Mouse (Mus musculus) limb, embryonic 12.5 days (tissue): Measurements from ENCODE around the gene Surf1. TPM values are rescaled to one million over a fixed set of nuclear protein-coding genes. Genes with fewer than 3 reads are reported as not detected.

ENCODE experiments used
- ATAC-seq: fragments of 200-750 bp; cut with Nextera tagmentation; 2 replicates; pipeline ENCODE4 v1.8.0; 2017; ENCODE audit warnings: low read depth, moderate TSS enrichment; ENCODE audit not compliant: insufficient number of reproducible peaks, insufficient read depth, low FRiP score, low TSS enrichment
- H3K27ac ChIP-seq: fragments of 300-500 bp; sonication (generic); 2 replicates; pipeline ENCODE4 v1.5.1; 2016; ENCODE audit warnings: mild to moderate bottlenecking, moderate library complexity
- H3K27me3 ChIP-seq: fragments of 300-500 bp; sonication (generic); 2 replicates; pipeline ENCODE4 v1.6.1; 2016; ENCODE audit warnings: mild to moderate bottlenecking, moderate library complexity
- H3K36me3 ChIP-seq: fragments of 300-500 bp; sonication (generic); 2 replicates; pipeline ENCODE4 v1.6.1; 2016; ENCODE audit warnings: mild to moderate bottlenecking, moderate library complexity
- H3K4me1 ChIP-seq: fragments of 300-500 bp; sonication (generic); replicated peaks from 2 replicates; pipeline ENCODE4 v1.6.1; 2016
- H3K4me2 ChIP-seq: fragments of 300-500 bp; sonication (generic); 2 replicates; pipeline ENCODE4 v1.6.1; 2016; ENCODE audit warnings: mild to moderate bottlenecking, moderate library complexity
- H3K4me3 ChIP-seq: fragments of 300-500 bp; sonication (generic); replicated peaks from 2 replicates; pipeline ENCODE4 v1.5.1; 2016; ENCODE audit warnings: mild to moderate bottlenecking
- H3K9ac ChIP-seq: fragments of 300-500 bp; sonication (generic); replicated peaks from 2 replicates; pipeline ENCODE4 v1.6.1; 2016; ENCODE audit warnings: mild to moderate bottlenecking, moderate library complexity
- H3K9me3 ChIP-seq: fragments of 300-500 bp; sonication (generic); 2 replicates; pipeline ENCODE4 v1.6.1; 2016; ENCODE audit warnings: mild to moderate bottlenecking, moderate library complexity
- WGBS: fragments of 180-500 bp; shearing (Covaris S2); methylation state at CpG from one replicate; pipeline ENCODE4 v1.1.7; 2016; 5-methylcytosine and 5-hydroxymethylcytosine counted together
- polyA plus RNA-seq: library from polyadenylated mRNA; unstranded; fragments of >200 nt; fragmentation: Nextera tagmentation; extraction: Ambion mirVana; gene quantifications from 2 replicates; pipeline ENCODE4 v1.2.1, GENCODE M21; 2016

Gene Surf1
- polyA plus RNA-seq, 1 experiment from 2014 or later: 54.2 TPM

- ATAC-seq: no peak
- no peaks in the 10 kb centered on the region for H3K4me1 ChIP-seq
- no peaks in the 10 kb centered on the region for H3K36me3 ChIP-seq
Measured at GRCm38 (mm10) chr2:26878571-26878970, 37.8 kb downstream of the Surf1 start.

GRCm38 (mm10) chr2:26870666-26871065, 45.7 kb downstream of the Surf1 start:
- no peaks in the 10 kb centered on the region for H3K9me3 ChIP-seq
- H3K9ac ChIP-seq: no peak overlapping the region
- peaks cover 11% of the 10 kb centered on the region; the same call in 1 of the 2 replicates for H3K27me3 ChIP-seq
- no peaks in the 10 kb centered on the region for H3K4me1 ChIP-seq
- no peak overlapping the region for H3K4me2 ChIP-seq
- ATAC-seq: no peak
- no peaks in the 10 kb centered on the region for H3K36me3 ChIP-seq
- H3K27ac ChIP-seq: no peak overlapping the region
- H3K4me3 ChIP-seq: no peak overlapping the region
- 61% methylated on average over 6 of the region's 6 CpGs for WGBS

More at GRCm38 (mm10) chr2:26878571-26878970, 37.8 kb downstream of the Surf1 start:
- no peak overlapping the region for H3K4me3 ChIP-seq
- H3K4me2 ChIP-seq: no peak overlapping the region
- H3K27ac ChIP-seq: no peak overlapping the region
- H3K27me3 ChIP-seq: no peaks in the 10 kb centered on the region
- peaks cover 4% of the 10 kb centered on the region; the same call in 1 of the 2 replicates for H3K9me3 ChIP-seq
- H3K9ac ChIP-seq: no peak overlapping the region

GRCm38 (mm10) chr2:26864879-26865278, 51.5 kb downstream of the Surf1 start, which contains the start of gene Abo:
TSS of gene Abo (minus strand) at chr2:26864979.
- WGBS: 67% methylated on average over 3 of the region's 3 CpGs
- H3K9ac ChIP-seq: no peak within 1 kb of the TSS
- no peaks in the 10 kb centered on the region for H3K9me3 ChIP-seq
- no peak for ATAC-seq
- H3K27ac ChIP-seq: no peak within 1 kb of the TSS
- H3K4me2 ChIP-seq: no peak within 1 kb of the TSS
- H3K36me3 ChIP-seq: no peaks in the 10 kb centered on the region
- no peaks in the 10 kb centered on the region for H3K4me1 ChIP-seq
- H3K4me3 ChIP-seq: no peak within 1 kb of the TSS
- no peaks in the 10 kb centered on the region for H3K27me3 ChIP-seq

Other genes with a start within 250 kb of the Surf1 start
- not detected in 2 replicates for gene Lcn4, start 245.2 kb downstream of the Surf1 start, polyA plus RNA-seq
- gene Abo, start 51.6 kb downstream of the Surf1 start, polyA plus RNA-seq: not detected in 2 replicates
- 33.5 and 36.2 TPM in 2 replicates for gene Surf6, start 13.7 kb downstream of the Surf1 start, polyA plus RNA-seq
- gene Med22, start 5.9 kb downstream of the Surf1 start, polyA plus RNA-seq: 62.4 and 66.5 TPM in 2 replicates
- gene Rpl7a, start 5.8 kb downstream of the Surf1 start, polyA plus RNA-seq: 600 and 634 TPM in 2 replicates
- 45.5 and 48.3 TPM in 2 replicates for gene Surf2, start 163 bp downstream of the Surf1 start, polyA plus RNA-seq
- 187 and 188 TPM in 2 replicates for gene Surf4, start 17.4 kb upstream of the Surf1 start, polyA plus RNA-seq
- 0.13 TPM in 1 of 2 replicates, not detected in the other for gene Stkld1, start 17.5 kb upstream of the Surf1 start, polyA plus RNA-seq
- gene Rexo4, start 47.9 kb upstream of the Surf1 start, polyA plus RNA-seq: 54.0 and 54.7 TPM in 2 replicates
- 0.06 and 0.11 TPM in 2 replicates for gene Adamts13, start 56.9 kb upstream of the Surf1 start, polyA plus RNA-seq
- gene Cacfd1, start 93.4 kb upstream of the Surf1 start, polyA plus RNA-seq: 96.5 and 100 TPM in 2 replicates
- 1.5 and 1.8 TPM in 2 replicates for gene Slc2a6, start 111.5 kb upstream of the Surf1 start, polyA plus RNA-seq
- gene Mymk, start 155.6 kb upstream of the Surf1 start, polyA plus RNA-seq: 16.9 and 24.6 TPM in 2 replicates
- gene Adamtsl2, start 162.8 kb upstream of the Surf1 start, polyA plus RNA-seq: 11.8 and 12.3 TPM in 2 replicates
- 0.52 and 0.75 TPM in 2 replicates for gene Fam163b, start 226.0 kb upstream of the Surf1 start, polyA plus RNA-seq
- 0.10 and 0.25 TPM in 2 replicates for gene Dbh, start 248.7 kb upstream of the Surf1 start, polyA plus RNA-seq